ENCODE assay signal across 11 mouse cellular contexts in genomic region chr10:105639011-105639451, GRCm38 (mm10).
DNase-seq lines count a peak whose midpoint lies in the region; ATAC-seq lines count a peak whose summit lies in the region.
"Had no signal": no experiment of that assay in that cellular context is flagged by ENCODE, and none has a peak within 500 bp of the region (broad histone marks: within the 10 kb centered on the region; RNA-seq: fewer than 3 reads in every experiment).

No protein-coding gene starts in this region.

- H3K27ac ChIP-seq in hindbrain, embryonic 15.5 days (replicated peaks): peak overlapping the region; percentile 75
- H3K27ac ChIP-seq in heart, embryonic 10.5 days: no peak overlapping the region
- H3K27ac ChIP-seq: embryonic facial prominence, embryonic 15.5 days had no signal

- ATAC-seq in cerebellum, adult (ENCODE audit: insufficient number of reproducible peaks, low FRiP score, low TSS enrichment): no peak
- ATAC-seq in hindbrain, embryonic 15.5 days (ENCODE audit: low FRiP score, low read depth): peak; percentile 96
- ATAC-seq: activated CD4-positive, CD25-positive, alpha-beta regulatory T cell, adult 4 months had no signal

- H3K27me3 ChIP-seq in hindbrain, embryonic 15.5 days: no peaks in the 10 kb centered on the region
- H3K27me3 ChIP-seq in heart, embryonic 10.5 days (ENCODE audit: insufficient read depth, poor library complexity, severe bottlenecking): no peaks in the 10 kb centered on the region
- H3K27me3 ChIP-seq: embryonic facial prominence, embryonic 15.5 days had no signal

- peak; percentile 54 to 62 for DNase-seq in cerebellum, postnatal 10 days
- peak; percentile 85 for DNase-seq in brain, adult 2 months (ENCODE audit: low read depth, low spot score)
- DNase-seq in neural tube, embryonic 10.5 days (ENCODE audit: extremely low spot score, low spot score): peak; percentile 24
- DNase-seq in c-Kit-positive CD71-positive TER-119-positive erythroid progenitor cells, embryonic 14.5 days (ENCODE audit: low spot score): no peak
- no peak for DNase-seq in heart, embryonic 10.5 days (ENCODE audit: low spot score)
- no peak for DNase-seq in gastrocnemius, postnatal 25 days
- DNase-seq: lung, postnatal 14 days had no signal

- WGBS in hindbrain, embryonic 15.5 days: 34% methylated on average over 9 of the region's 9 CpGs
- 89% methylated on average over 9 of the region's 9 CpGs for WGBS in heart, embryonic 10.5 days

- no peaks in the 10 kb centered on the region for H3K4me1 ChIP-seq in hindbrain, embryonic 15.5 days (replicated peaks)
- H3K4me1 ChIP-seq in heart, embryonic 10.5 days: no peaks in the 10 kb centered on the region
- H3K4me1 ChIP-seq: embryonic facial prominence, embryonic 15.5 days had no signal

- no peaks in the 10 kb centered on the region for H3K36me3 ChIP-seq in hindbrain, embryonic 15.5 days
- no peaks in the 10 kb centered on the region for H3K36me3 ChIP-seq in heart, embryonic 10.5 days
- H3K36me3 ChIP-seq: embryonic facial prominence, embryonic 15.5 days had no signal

- H3K4me3 ChIP-seq in hindbrain, embryonic 15.5 days: no peak overlapping the region
- H3K4me3 ChIP-seq in heart, embryonic 10.5 days: no peak overlapping the region
- H3K4me3 ChIP-seq: embryonic facial prominence, embryonic 15.5 days had no signal

- H3K4me2 ChIP-seq in hindbrain, embryonic 15.5 days: peak overlapping the region; percentile 32
- H3K4me2 ChIP-seq: embryonic facial prominence, embryonic 15.5 days had no signal

- H3K9me3 ChIP-seq in hindbrain, embryonic 15.5 days: no peaks in the 10 kb centered on the region
- no peaks in the 10 kb centered on the region for H3K9me3 ChIP-seq in heart, embryonic 10.5 days
- H3K9me3 ChIP-seq: embryonic facial prominence, embryonic 15.5 days had no signal

- H3K9ac ChIP-seq in hindbrain, embryonic 15.5 days: no peak overlapping the region
- H3K9ac ChIP-seq: embryonic facial prominence, embryonic 15.5 days had no signal

Comparison
In these comparisons a context has a peak if more than half of its experiments do, and no peak if none do; other contexts are left out.
1. DNase-seq: peak in cerebellum, postnatal 10 days (2 of 2), brain, adult 2 months (single experiment) and neural tube, embryonic 10.5 days (single experiment); none in c-Kit-positive CD71-positive TER-119-positive erythroid progenitor cells, embryonic 14.5 days (single experiment), heart, embryonic 10.5 days (single experiment) and gastrocnemius, postnatal 25 days (single experiment).